Mouse (Mus musculus) adrenal gland (tissue): Measurements from ENCODE around the gene Vasp.

Experiments
- intact Hi-C: fragments of 180-260 bp; cut with DNase I; formaldehyde crosslinking; loops from one replicate; pipeline ENCODE4 v1.15.1; 2025

The Vasp gene

DNA sequence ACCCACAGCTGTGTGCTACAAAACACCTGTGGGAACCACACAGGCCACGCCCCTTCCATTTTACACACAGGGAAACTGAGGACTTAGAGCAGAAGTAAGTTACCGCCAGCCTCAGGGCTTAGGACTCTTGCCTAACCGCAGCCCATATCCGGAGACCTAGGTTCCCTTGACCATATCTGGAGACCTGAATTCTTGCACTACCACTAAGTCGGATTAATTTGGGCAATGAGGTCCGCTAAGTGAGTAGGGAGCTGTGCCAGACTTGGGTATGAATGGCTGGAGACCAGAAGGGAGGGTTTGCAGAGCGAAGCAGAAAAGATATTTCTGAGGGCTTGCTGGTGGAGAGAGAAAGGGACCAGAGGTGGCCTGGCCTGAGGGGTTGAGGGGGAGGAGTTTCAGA, 57.2 kb downstream of the Vasp start:
- intact Hi-C loops: loop anchor here (5.0 kb wide), 1 partner anchor 37 kb away; the partner anchor contains the start of gene Eml2

DNA sequence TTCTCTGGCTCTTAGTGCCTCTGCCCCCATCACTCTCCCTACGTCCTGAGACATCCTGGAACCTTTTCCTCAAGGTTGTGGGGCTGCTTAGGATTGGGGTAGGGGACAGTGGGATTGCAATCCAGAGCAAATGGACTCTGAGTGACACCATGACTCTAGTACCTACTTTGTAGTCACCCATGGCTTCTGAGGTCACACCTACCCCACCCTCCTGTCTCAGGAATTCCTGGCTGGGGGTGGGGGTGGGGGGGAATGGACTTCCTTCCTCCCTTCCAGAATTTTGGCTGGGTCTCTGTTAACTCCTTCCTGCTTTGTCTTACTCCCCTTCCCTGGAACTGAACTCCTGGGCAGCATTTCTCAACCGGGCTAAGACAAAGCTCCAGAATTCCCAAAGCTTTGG, 58.2 kb downstream of the Vasp start:
- intact Hi-C loops: loop anchor here (5.0 kb wide), 1 partner anchor 36 kb away; the partner anchor contains the start of gene Eml2

DNA sequence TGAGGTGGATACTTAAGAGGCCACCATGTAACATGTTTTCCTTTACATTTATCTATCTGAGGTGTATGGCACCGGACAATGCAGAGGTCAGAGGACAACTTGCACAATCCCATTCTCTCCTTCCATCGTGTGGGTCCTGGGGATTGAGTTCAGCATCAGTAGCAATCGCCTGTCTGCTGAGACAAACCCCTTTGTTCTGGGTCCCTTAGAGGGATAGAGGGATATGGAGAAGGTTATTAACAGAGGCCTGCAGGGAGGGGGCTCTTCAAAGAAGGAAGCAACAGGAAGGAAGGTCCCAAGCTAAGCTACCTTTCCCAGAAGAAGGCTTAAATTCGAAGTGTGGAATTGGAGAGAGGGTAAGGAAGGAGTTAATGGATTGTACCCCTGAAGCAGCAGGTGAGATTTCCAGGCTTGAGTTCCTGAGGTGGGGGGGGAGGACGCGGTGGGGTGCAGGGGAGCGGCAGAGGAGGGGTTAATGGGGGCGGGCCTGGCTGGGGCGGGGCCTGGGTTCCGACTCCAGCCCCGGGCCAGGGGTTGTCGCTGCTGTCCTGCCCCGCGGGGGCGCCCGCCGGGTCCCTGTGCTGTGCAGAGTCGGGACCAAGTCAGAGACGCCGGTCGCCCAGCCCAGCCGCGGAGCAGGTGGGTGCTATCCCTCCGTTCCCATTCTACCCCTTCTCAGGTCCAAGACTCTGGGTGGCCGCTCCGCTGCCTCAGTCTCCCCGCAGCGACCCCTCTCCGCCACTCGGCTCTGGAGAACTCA, 59.4 kb downstream of the Vasp start, which contains the start of gene Gpr4:
Gene Gpr4, plus strand, starts transcription at position 543 of the 760 bp plus-strand sequence.
- intact Hi-C loops: loop anchor here (5.0 kb wide), 1 partner anchor 35 kb away; the partner anchor contains the start of gene Eml2

DNA sequence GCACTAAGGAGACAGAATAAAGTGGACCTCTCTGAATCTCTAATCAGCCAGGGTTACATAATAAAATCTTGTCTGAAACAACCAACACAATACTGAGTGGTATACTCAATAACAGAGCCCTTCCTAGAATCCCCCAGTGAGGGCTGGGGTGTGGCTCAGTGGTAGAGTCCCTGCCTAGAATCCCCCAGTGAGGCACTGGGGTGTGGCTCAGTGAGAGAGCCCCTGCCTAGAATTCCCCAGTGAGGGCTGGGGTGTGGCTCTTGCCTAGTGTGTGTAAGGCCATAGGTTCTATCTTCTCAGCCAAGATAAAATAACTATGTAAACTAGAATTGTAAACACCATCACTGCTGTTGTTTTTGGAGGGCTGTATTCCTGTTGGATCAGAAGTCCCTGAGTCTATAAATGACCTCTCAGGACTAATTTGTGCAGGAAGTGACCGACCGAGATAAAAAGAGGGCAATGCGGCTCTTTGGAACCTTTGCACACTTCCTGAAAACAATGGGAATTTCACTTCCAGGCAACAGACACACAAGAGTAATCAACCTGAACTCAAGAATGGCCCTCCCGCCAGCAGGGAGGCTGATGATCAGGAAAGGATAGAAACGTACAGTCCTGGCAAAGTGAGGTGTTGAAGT, 60.5 kb downstream of the Vasp start:
- intact Hi-C loops: loop anchor here (5.0 kb wide), 1 partner anchor 34 kb away; the partner anchor contains the start of gene Eml2

DNA sequence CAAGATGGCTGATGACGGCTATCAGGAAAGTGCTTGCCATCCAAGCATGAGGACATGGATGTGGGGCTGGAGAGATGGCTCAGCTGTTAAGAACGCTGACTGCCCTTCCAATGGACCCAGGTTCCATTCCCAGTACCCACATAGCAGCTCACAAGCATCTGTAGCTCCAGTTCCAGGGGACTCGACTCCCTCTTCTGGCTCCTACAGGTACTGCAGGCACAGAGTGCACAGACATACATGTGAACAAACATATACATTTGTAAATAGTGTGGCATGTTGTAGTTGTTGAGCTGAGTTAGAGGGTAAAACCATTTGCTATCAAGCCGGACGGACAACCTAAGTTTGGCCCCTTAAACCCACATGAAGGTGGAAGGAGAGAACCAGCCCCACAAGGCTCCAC, 61.6 kb downstream of the Vasp start:
- intact Hi-C loops: loop anchor here (5.0 kb wide), 1 partner anchor 33 kb away; the partner anchor contains the start of gene Eml2

DNA sequence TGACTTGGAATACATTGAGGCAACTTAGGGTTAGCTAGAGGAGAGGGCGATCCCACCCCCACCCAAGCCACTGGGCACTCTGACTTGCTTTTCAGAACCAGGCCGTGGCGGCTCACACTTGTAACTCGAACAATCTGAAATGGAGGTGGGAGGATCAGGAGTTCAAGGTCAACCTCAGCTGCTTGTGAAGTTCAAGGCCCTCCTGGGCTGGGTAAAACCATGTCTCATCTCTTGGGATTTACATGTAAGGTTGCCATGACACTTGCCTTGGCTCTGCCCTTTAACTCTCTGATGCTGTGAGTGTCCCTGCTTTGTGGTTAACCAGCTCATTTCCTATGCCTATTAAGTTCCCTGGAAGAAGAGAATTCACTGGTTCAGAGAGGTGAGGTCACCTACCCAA, 62.1 kb downstream of the Vasp start:
- intact Hi-C loops: no loop called here

DNA sequence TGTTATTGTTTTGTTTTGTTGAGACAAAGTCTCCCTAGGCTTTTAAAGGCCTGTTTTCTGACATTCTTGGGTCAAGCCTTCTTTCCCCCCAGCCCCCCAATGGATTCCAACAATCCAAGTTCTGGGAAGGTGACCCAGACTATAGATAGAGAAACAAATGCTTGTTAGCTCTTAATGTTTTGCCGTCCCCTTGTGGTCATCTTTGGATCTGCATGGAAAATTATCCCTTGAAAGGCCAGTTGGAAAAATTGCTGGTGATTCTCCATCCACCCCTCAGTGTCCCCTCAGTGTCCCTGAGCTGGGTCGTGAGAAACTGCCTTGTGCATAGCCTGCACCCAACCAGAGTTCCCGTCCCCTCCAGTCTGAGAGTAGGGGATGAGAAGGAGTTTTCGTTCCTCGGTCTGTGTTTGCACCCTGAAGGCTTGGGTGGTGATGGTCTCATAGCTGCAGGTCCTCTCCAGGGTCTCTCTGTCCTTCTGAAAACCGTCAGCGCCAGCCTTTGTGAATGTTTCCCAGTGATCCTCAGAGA, 62.6 kb downstream of the Vasp start:
- intact Hi-C loops: no loop called here

DNA sequence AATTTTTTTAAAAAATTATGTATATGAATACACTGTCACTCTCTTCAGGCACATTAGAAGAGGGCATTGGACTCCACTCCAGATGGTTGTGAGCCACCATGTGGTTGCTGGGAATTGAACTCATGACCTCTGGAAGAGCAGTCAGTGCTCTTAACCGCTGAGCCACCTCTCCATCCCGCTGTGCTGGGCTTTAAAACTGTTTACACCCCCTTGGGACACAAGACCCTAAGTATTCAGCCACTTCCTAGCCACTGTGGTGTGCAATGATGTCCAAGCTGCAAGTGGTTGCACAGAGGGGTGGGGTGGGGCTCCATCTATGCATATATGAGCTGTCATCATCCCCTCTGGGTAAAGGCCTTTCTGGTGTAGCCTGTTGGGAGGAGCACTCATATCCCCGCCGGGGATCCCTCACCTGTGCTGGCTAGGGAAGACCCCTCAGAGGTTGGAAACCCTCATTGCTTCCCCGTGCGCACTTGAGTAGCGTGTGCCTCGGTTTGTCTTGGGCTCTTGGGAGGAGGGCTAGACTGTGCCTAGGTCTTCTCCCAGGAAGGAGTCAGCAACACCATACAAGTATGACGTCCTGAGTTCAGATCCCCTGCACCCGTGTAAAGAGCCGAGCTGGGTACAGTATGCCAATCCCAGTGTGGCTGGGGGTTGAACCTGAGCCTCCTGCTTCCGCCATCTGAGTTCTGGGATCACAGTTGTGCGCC, 63.3 kb downstream of the Vasp start:
- intact Hi-C loops: no loop called here
